Mouse (Mus musculus): ENCODE results near the gene Fam214a. TPM values are rescaled to one million over a fixed set of nuclear protein-coding genes. Genes with fewer than 3 reads are reported as not detected.

Gene Fam214a
- polyA plus RNA-seq, 1 experiment from 2014 or later = 13.8 TPM

GRCm38 (mm10) chr9:75037451-75038356 lies 85.0 kb downstream of the Fam214a start, which contains the start of gene Arpp19:
TSS of gene Arpp19 (plus strand) at chr9:75037614.
- Histone ChIP-seq H3K27ac (peak within 1 kb of the TSS; percentile 64; the same call in 1 of the 2 replicates), H3K36me3 (0 out of 2 replicates have a peak, but pooled peaks cover 2% of the 10 kb centered on the region)
- ATAC-seq (ENCODE audit: insufficient number of reproducible peaks, insufficient read depth, low FRiP score, low TSS enrichment, low read depth) = peak; percentile 90

GRCm38 (mm10) chr9:75038357-75038688 lies 85.6 kb downstream of the Fam214a start:
- 0 out of 2 replicates have a peak, but pooled peaks cover 9% of the 10 kb centered on the region for H3K36me3 ChIP-seq
- no peak overlapping the region for H3K27ac ChIP-seq
- WGBS = under 1% methylated on average over 10 of the region's 10 CpGs
- no peaks in the 10 kb centered on the region for H3K9me3 ChIP-seq
- no peak for ATAC-seq (ENCODE audit: insufficient number of reproducible peaks, insufficient read depth, low FRiP score, low TSS enrichment, low read depth)
- peak overlapping the region; percentile 95 for H3K9ac ChIP-seq
- H3K4me1 ChIP-seq = peaks cover 19% of the 10 kb centered on the region
- H3K4me2 ChIP-seq = peak overlapping the region; percentile 68
- no peaks in the 10 kb centered on the region for H3K27me3 ChIP-seq
- H3K4me3 ChIP-seq = peak overlapping the region; percentile 94

More at GRCm38 (mm10) chr9:75037451-75038356, 85.0 kb downstream of the Fam214a start, which contains the start of gene Arpp19:
- WGBS = under 1% methylated on average over 73 of the region's 73 CpGs
- Histone ChIP-seq H3K27me3 (no peaks in the 10 kb centered on the region), H3K4me3 (peak within 1 kb of the TSS; percentile 94), H3K9ac (peak within 1 kb of the TSS; percentile 95), H3K9me3 (no peaks in the 10 kb centered on the region), H3K4me1 (peaks cover 19% of the 10 kb centered on the region), H3K4me2 (peak within 1 kb of the TSS; percentile 68)

DNA sequence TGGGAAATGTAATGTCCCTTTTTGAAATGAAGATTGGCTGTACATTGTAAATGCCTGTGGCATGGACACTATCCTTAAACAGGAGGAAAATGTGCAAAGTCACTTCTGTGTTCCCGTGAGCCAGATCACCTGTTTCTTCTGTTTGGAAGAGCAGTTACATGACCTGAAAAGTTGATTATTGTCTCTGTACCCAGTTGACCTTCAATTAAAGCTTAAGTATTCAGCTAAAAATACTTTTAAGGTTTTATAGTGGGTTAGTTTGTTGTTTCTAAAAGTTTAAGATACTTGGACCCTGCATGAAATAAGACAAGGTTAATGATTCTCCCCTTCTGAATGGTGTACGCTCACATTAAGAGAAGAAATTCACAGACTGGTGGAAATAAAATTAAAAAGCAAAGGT lies 87.9 kb downstream of the Fam214a start:
- H3K36me3 ChIP-seq = peaks cover 14% of the 10 kb centered on the region; the same call in 1 of the 2 replicates
- no peak overlapping the region for H3K9ac ChIP-seq
- WGBS = 92% methylated on average over 2 of the region's 2 CpGs
- no peaks in the 10 kb centered on the region for H3K9me3 ChIP-seq
- H3K4me2 ChIP-seq = no peak overlapping the region
- no peak overlapping the region for H3K4me3 ChIP-seq
- ATAC-seq (ENCODE audit: insufficient number of reproducible peaks, insufficient read depth, low FRiP score, low TSS enrichment, low read depth) = no peak
- no peak overlapping the region for H3K27ac ChIP-seq
- H3K27me3 ChIP-seq = no peaks in the 10 kb centered on the region
- H3K4me1 ChIP-seq = peaks cover 19% of the 10 kb centered on the region

GRCm38 (mm10) chr9:75041840-75042525 lies 89.3 kb downstream of the Fam214a start:
- H3K4me3 ChIP-seq = no peak overlapping the region
- 81% methylated on average over 2 of the region's 2 CpGs for WGBS
- no peak overlapping the region for H3K4me2 ChIP-seq
- no peaks in the 10 kb centered on the region for H3K9me3 ChIP-seq
- H3K4me1 ChIP-seq = peaks cover 15% of the 10 kb centered on the region
- H3K9ac ChIP-seq = no peak overlapping the region
- ATAC-seq (ENCODE audit: insufficient number of reproducible peaks, insufficient read depth, low FRiP score, low TSS enrichment, low read depth) = no peak
- H3K27me3 ChIP-seq = no peaks in the 10 kb centered on the region
- peaks cover 25% of the 10 kb centered on the region for H3K36me3 ChIP-seq
- no peak overlapping the region for H3K27ac ChIP-seq

GRCm38 (mm10) chr9:75043191-75043590 lies 90.5 kb downstream of the Fam214a start:
- peaks cover 11% of the 10 kb centered on the region for H3K4me1 ChIP-seq
- no peak overlapping the region for H3K4me2 ChIP-seq
- H3K9ac ChIP-seq = no peak overlapping the region
- H3K4me3 ChIP-seq = no peak overlapping the region
- H3K9me3 ChIP-seq = no peaks in the 10 kb centered on the region
- no peak for ATAC-seq (ENCODE audit: insufficient number of reproducible peaks, insufficient read depth, low FRiP score, low TSS enrichment, low read depth)
- H3K27me3 ChIP-seq = no peaks in the 10 kb centered on the region
- WGBS = 94% methylated on average over 2 of the region's 2 CpGs
- H3K27ac ChIP-seq = no peak overlapping the region
- H3K36me3 ChIP-seq = peaks cover 25% of the 10 kb centered on the region

- H3K9ac ChIP-seq = no peak overlapping the region
- H3K36me3 ChIP-seq = peaks cover 25% of the 10 kb centered on the region
- H3K27me3 ChIP-seq = no peaks in the 10 kb centered on the region
- H3K4me3 ChIP-seq = no peak overlapping the region
- no peaks in the 10 kb centered on the region for H3K4me1 ChIP-seq
- no peak overlapping the region for H3K27ac ChIP-seq
- H3K4me2 ChIP-seq = no peak overlapping the region
- ATAC-seq (ENCODE audit: insufficient number of reproducible peaks, insufficient read depth, low FRiP score, low TSS enrichment, low read depth) = no peak
- no peaks in the 10 kb centered on the region for H3K9me3 ChIP-seq
Observed at GRCm38 (mm10) chr9:75047079-75047478, 94.4 kb downstream of the Fam214a start.

GRCm38 (mm10) chr9:75049100-75049499 lies 96.4 kb downstream of the Fam214a start:
- no peaks in the 10 kb centered on the region for H3K4me1 ChIP-seq
- ATAC-seq (ENCODE audit: insufficient number of reproducible peaks, insufficient read depth, low FRiP score, low TSS enrichment, low read depth) = no peak
- no peak overlapping the region for H3K27ac ChIP-seq
- no peak overlapping the region for H3K4me2 ChIP-seq
- H3K36me3 ChIP-seq = peaks cover 16% of the 10 kb centered on the region
- 87% methylated on average over 3 of the region's 3 CpGs for WGBS
- H3K27me3 ChIP-seq = no peaks in the 10 kb centered on the region
- no peak overlapping the region for H3K4me3 ChIP-seq
- H3K9ac ChIP-seq = no peak overlapping the region
- no peaks in the 10 kb centered on the region for H3K9me3 ChIP-seq

DNA sequence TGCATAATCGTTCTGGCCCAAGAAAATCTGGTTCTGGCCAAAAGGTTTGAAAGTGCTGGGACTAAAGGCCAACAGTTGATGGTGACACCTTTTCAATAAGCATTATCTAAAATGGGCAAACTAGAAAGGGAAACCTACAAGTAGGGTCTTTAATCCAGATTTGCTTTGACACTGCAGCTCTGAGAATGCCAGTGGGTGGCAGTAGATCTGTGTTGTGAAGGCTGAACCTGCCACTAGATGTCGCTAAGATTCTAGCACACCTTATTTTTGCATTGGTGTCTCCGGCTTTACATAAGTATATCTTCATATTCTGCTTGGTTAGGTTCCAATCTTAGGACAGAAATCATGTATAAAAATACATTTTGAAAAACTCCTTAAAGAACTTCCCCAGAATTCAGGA lies 97.3 kb downstream of the Fam214a start:
- H3K27me3 ChIP-seq = no peaks in the 10 kb centered on the region
- WGBS = 32% methylated on average over 3 of the region's 3 CpGs
- peak; percentile 43; the same call in 1 of the 2 replicates for ATAC-seq (ENCODE audit: insufficient number of reproducible peaks, insufficient read depth, low FRiP score, low TSS enrichment, low read depth)

DNA sequence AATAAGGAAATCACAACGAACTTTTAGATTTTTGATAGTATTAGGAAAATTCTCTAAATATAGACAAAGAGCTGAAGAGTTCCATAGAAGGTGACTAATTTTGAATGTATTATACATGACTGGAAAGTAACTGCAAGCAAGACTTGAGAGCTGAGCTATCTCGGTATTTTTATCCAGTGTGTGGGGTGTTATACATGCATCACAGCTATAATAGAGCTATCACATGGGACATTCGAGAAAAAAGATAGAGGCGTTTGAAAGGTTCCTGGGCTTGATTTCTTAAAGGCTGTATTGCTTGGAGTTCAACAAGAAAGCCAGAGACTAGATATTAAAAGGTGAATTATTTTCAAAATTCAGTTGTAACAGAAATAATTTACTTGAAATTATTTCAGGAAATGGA lies 99.2 kb downstream of the Fam214a start:
- H3K27me3 ChIP-seq = no peaks in the 10 kb centered on the region
- no peak overlapping the region for H3K4me3 ChIP-seq
- 89% methylated on average over 4 of the region's 4 CpGs for WGBS
- no peak for ATAC-seq (ENCODE audit: insufficient number of reproducible peaks, insufficient read depth, low FRiP score, low TSS enrichment, low read depth)
- peaks cover 15% of the 10 kb centered on the region for H3K36me3 ChIP-seq
- H3K27ac ChIP-seq = no peak overlapping the region
- H3K9me3 ChIP-seq = no peaks in the 10 kb centered on the region
- H3K4me2 ChIP-seq = no peak overlapping the region
- H3K4me1 ChIP-seq = no peaks in the 10 kb centered on the region
- H3K9ac ChIP-seq = no peak overlapping the region

More for the DNA sequence above, 97.3 kb downstream of the Fam214a start:
- Histone ChIP-seq H3K27ac (no peak overlapping the region), H3K4me1 (no peaks in the 10 kb centered on the region), H3K9me3 (no peaks in the 10 kb centered on the region), H3K9ac (no peak overlapping the region), H3K4me3 (no peak overlapping the region), H3K36me3 (peaks cover 19% of the 10 kb centered on the region), H3K4me2 (no peak overlapping the region)

DNA sequence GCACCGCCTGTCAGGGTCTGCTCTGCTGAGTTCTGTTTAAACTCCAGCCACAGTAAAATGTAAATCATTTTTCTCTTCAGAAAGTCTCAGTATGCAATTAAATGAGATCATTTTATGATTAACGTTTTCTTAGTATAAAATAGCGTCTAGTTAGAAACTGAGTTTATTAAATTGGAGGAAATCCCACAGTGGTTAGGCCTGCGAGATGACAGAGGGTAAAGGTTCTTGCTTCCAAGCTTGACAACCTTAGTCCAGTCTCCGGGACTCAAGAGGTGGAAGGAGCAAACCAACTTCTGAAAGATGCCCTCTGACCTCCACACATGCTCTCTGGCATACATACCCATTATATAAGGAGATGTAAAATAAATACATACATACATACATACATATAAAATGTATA lies 102.4 kb downstream of the Fam214a start:
- no peak for ATAC-seq (ENCODE audit: insufficient number of reproducible peaks, insufficient read depth, low FRiP score, low TSS enrichment, low read depth)
- H3K36me3 ChIP-seq = peaks cover 42% of the 10 kb centered on the region
- H3K27ac ChIP-seq = no peak overlapping the region
- no peak overlapping the region for H3K9ac ChIP-seq
- H3K27me3 ChIP-seq = no peaks in the 10 kb centered on the region
- H3K4me1 ChIP-seq = no peaks in the 10 kb centered on the region
- H3K9me3 ChIP-seq = no peaks in the 10 kb centered on the region
- whole genome bisulfite sequencing = 84% methylated on average over 5 of the region's 5 CpGs
- no peak overlapping the region for H3K4me2 ChIP-seq
- no peak overlapping the region for H3K4me3 ChIP-seq

DNA sequence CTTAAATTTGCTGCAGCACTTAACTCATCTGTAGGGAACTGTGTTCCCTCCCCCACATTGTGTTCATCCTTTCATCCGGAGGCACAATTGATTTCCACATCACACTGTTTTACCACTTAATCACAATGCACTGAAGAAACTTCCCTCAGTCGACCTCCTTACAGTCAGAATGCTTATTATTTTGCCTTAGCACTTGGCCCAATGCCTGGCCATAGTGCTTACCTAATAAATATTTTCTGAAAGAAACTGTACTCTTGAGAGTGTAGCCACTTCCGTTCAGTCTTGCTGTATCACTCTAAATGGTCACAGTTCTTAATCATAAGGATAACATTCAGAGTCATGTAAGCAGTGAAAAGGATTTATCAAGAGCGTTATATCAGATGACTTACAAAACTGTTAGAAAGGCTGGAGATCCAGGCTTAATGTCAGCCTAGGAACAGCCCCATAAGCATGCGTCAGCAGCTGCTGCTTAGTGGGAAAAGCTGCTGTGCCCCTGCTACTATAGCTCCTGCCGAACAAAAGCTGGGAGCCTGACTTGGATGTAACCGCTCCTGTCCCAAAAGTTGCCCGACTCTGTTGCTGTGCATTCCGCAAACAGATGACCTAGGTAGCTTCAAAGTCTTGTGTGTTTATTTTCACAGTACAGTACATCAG lies 112.1 kb downstream of the Fam214a start:
- ATAC-seq (ENCODE audit: insufficient number of reproducible peaks, insufficient read depth, low FRiP score, low TSS enrichment, low read depth) = no peak
- no peak overlapping the region for H3K9ac ChIP-seq
- 71% methylated on average over 9 of the region's 9 CpGs for WGBS
- no peaks in the 10 kb centered on the region for H3K27me3 ChIP-seq
- H3K4me2 ChIP-seq = no peak overlapping the region
- no peak overlapping the region for H3K4me3 ChIP-seq
- no peak overlapping the region for H3K27ac ChIP-seq
- H3K36me3 ChIP-seq = 0 out of 2 replicates have a peak, but pooled peaks cover 2% of the 10 kb centered on the region
- no peaks in the 10 kb centered on the region for H3K4me1 ChIP-seq
- H3K9me3 ChIP-seq = no peaks in the 10 kb centered on the region

Data from embryonic facial prominence, embryonic 13.5 days (tissue).